Mouse (Mus musculus) cortical plate, adult 2 months (tissue): ENCODE data around the gene Dgki.

Experiments used
- CTCF ChIP-seq: fragments of 200-500 bp; IDR thresholded peaks from 2 replicates; pipeline ENCODE4 v1.5.1; 2011; ENCODE audit warnings: mild to moderate bottlenecking, control low read depth, low read length; ENCODE audit not compliant: insufficient read depth; ENCODE audit errors: extremely low read depth
- POLR2A ChIP-seq: fragments of 200-500 bp; IDR thresholded peaks from 2 replicates; pipeline ENCODE4 v1.6.1; 2011; ENCODE audit warnings: mild to moderate bottlenecking, low read length, control low read depth; ENCODE audit not compliant: insufficient read depth; ENCODE audit errors: extremely low read depth

GRCm38 (mm10) chr6:37306616-37307015 lies 6.6 kb upstream of the Dgki start:
- TF ChIP-seq CTCF (no peak), POLR2A (no peak)
